Mouse (Mus musculus): ENCODE measurements around the gene Tacr3. TPM values are rescaled to one million over a fixed set of nuclear protein-coding genes. Genes with fewer than 3 reads are reported as not detected.

Tacr3 gene
- 1 to 10 TPM in 1 of 2 experiments, under 1 TPM in 1; 1.00 to 1.4 TPM for total RNA-seq (2021)
- long read RNA-seq, experiment 1, partial matches to known transcripts, result 0 of 1 reads
- long read RNA-seq, experiment 1, other reads (novel, unspliced or antisense), result 1 of 1 reads
- long read RNA-seq, experiment 2, partial matches to known transcripts, result 1 of 2 reads
- long read RNA-seq, experiment 2, other reads (novel, unspliced or antisense), result 0 of 2 reads

DNA sequence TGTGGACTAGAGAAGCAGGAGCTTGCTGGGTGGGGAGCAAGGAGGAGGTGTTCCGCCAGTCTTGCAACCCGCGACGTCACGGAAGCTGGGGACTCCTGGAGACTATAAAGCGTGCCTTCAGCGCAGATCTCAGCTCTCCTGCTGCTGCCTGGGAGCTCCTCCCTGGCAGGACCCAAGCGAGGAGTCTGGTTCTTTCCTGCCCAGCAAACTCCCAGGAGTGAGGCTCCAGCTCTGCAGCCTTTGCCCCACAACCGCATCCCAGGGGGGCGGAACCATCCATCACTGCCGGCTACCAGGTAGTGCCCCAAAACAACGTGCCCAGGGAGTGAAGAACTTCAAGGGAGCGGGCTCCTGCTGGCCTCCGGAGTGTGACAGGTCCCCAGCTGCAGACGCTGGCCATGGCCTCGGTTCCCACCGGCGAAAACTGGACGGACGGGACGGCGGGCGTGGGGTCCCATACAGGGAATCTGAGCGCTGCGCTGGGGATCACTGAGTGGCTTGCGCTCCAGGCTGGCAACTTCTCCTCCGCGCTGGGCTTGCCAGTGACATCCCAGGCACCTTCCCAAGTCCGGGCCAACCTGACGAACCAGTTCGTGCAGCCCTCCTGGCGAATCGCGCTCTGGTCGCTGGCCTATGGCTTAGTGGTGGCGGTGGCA is at the start of gene Tacr3:
TSS of gene Tacr3 (plus strand) at position 133 of the 656 bp plus-strand sequence.
- TF ChIP-seq CTCF (conservative IDR thresholded peaks at IDR 0.05), result no peak
- DNase-seq (ENCODE audit: low spot score in 2 of 2), result peak in 1 of 2 experiments; percentile 10
- Histone ChIP-seq H3K27ac (no peak within 1 kb of the TSS), H3K4me3 (peak within 1 kb of the TSS; percentile 39)

- H3K27ac ChIP-seq, result no peak overlapping the region
- H3K4me3 ChIP-seq, result peak overlapping the region; percentile 39
- no peak for DNase-seq (ENCODE audit: low spot score in 2 of 2)
- TF ChIP-seq CTCF (conservative IDR thresholded peaks at IDR 0.05), result no peak
Measured at GRCm38 (mm10) chr3:134828492-134828874, 324 bp upstream of the Tacr3 start.

GRCm38 (mm10) chr3:134829531-134829921 is 719 bp downstream of the Tacr3 start:
- no peak for DNase-seq (ENCODE audit: low spot score in 2 of 2)
- no peak for TF ChIP-seq CTCF (conservative IDR thresholded peaks at IDR 0.05)
- Histone ChIP-seq H3K27ac (no peak overlapping the region), H3K4me3 (peak overlapping the region; percentile 39)

- no peak for TF ChIP-seq CTCF (conservative IDR thresholded peaks at IDR 0.05)
- Histone ChIP-seq H3K4me3 (no peak overlapping the region), H3K27ac (no peak overlapping the region)
- DNase-seq (ENCODE audit: low spot score in 2 of 2), result no peak
Measured at GRCm38 (mm10) chr3:134851342-134851741, 22.5 kb downstream of the Tacr3 start.

- no peak for TF ChIP-seq CTCF (conservative IDR thresholded peaks at IDR 0.05)
- no peak overlapping the region for H3K27ac ChIP-seq
- no peak for DNase-seq (ENCODE audit: low spot score in 2 of 2)
- no peak overlapping the region for H3K4me3 ChIP-seq
Measured at GRCm38 (mm10) chr3:134877701-134878100, 48.9 kb downstream of the Tacr3 start.

GRCm38 (mm10) chr3:134895831-134896230 is 67.0 kb downstream of the Tacr3 start:
- H3K27ac ChIP-seq, result no peak overlapping the region
- TF ChIP-seq CTCF (conservative IDR thresholded peaks at IDR 0.05), result no peak
- no peak overlapping the region for H3K4me3 ChIP-seq
- no peak for DNase-seq (ENCODE audit: low spot score in 2 of 2)

GRCm38 (mm10) chr3:134908890-134909289 is 80.1 kb downstream of the Tacr3 start:
- no peak for TF ChIP-seq CTCF (conservative IDR thresholded peaks at IDR 0.05)
- no peak for DNase-seq (ENCODE audit: low spot score in 2 of 2)
- no peak overlapping the region for H3K4me3 ChIP-seq

DNA sequence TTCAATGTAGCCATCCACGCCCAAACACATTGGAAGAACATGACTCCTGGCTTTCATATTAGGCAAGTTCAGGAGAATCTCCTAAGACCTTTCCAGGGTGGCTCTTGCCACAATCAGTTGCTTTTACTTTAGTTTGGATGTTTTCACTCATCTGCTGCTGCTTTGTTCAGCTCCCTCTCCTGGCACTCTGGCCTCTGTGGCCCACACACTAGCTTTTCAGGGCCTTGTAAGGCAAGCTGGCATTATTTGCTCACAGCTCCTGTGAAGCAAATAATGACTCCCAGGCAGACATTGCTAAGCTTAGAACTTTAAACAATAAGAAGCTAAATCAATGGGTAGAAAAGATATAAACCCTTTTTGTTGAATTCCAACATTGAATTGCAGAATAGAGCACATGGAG is 105.9 kb downstream of the Tacr3 start:
- Histone ChIP-seq H3K27ac (no peak overlapping the region), H3K4me3 (no peak overlapping the region)
- 0 out of 2 replicates have a peak, but pooled peaks have one; percentile 16 for TF ChIP-seq CTCF (conservative IDR thresholded peaks at IDR 0.05)
- no peak for DNase-seq (ENCODE audit: low spot score in 2 of 2)

More at GRCm38 (mm10) chr3:134908890-134909289, 80.1 kb downstream of the Tacr3 start:
- H3K27ac ChIP-seq, result no peak overlapping the region

DNA sequence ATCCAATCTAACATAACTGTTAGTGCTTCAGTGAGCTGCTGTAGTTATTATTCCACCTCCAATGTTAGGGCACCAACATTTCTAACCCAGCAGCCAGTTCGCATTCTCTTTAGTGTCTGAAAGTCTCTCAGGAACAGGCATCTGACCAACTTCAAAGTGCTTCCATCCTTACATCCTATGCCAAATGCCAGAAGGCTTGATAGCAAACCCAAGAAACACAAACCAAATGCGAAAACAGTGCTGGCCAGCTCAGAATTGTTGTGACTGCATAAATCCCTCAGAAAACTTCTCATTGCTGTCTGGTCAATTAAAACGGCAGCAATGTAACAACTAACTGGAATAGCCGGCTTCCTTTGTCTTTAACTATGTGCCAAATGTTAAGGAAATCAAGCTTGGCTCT is 106.7 kb downstream of the Tacr3 start:
- no peak for TF ChIP-seq CTCF (conservative IDR thresholded peaks at IDR 0.05)
- H3K4me3 ChIP-seq, result no peak overlapping the region
- H3K27ac ChIP-seq, result no peak overlapping the region
- no peak for DNase-seq (ENCODE audit: low spot score in 2 of 2)

DNA sequence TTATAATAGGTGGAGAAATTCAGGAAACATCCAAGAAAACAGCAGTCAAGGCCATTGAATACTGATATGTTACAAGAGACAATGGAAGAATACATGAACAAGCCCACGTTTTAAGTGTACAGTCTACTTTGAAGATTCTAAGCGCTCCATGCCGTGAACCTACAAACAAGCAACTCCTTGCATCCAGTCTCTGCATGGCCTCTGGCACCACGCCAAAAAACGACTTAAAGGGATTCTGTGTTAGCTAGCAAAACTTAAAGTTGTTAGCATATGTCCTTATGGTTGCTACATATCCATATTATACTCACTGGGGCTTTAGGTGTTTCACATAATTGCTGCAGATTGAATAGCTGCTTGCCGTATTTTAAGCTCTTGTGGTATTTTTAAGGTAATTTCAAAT is 134.7 kb downstream of the Tacr3 start:
- no peak for DNase-seq (ENCODE audit: low spot score in 2 of 2)
- Histone ChIP-seq H3K27ac (no peak overlapping the region), H3K4me3 (no peak overlapping the region)
- TF ChIP-seq CTCF (conservative IDR thresholded peaks at IDR 0.05), result no peak

GRCm38 (mm10) chr3:134978902-134979301 is 150.1 kb downstream of the Tacr3 start:
- no peak for TF ChIP-seq CTCF (conservative IDR thresholded peaks at IDR 0.05)
- no peak overlapping the region for H3K27ac ChIP-seq
- H3K4me3 ChIP-seq, result no peak overlapping the region
- no peak for DNase-seq (ENCODE audit: low spot score in 2 of 2)

DNA sequence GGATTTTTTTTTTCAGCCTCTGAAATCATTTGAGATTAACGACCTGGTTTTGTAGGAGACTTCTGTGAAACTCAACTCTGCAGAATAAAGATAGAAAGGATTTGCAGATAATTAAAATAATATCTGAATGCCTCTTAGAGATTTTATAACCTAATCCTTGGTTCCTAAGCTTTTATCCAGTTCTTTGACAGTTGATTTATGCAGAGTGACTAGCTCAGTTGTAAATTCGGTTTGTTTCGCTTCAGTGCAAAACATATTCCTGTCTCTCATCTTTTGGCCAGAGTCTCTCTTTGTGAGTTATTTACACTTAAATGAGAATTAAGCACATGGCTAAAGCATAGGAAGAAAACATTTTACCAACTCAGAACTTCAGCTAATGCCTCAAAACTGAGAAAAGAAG is 151.3 kb downstream of the Tacr3 start:
- no peak overlapping the region for H3K27ac ChIP-seq
- TF ChIP-seq CTCF (conservative IDR thresholded peaks at IDR 0.05), result no peak
- no peak overlapping the region for H3K4me3 ChIP-seq
- DNase-seq (ENCODE audit: low spot score in 2 of 2), result no peak
